Mouse (Mus musculus) hindbrain, embryonic 14.5 days (tissue): ENCODE data around the gene Nlk. TPM values are rescaled to one million over a fixed set of nuclear protein-coding genes. Genes with fewer than 3 reads are reported as not detected.

Source experiments
- ATAC-seq: fragments of 200-750 bp; cut with Nextera tagmentation; 2 replicates; pipeline ENCODE4 v1.8.0; 2017; ENCODE audit warnings: moderate number of reproducible peaks, mild to moderate bottlenecking, moderate TSS enrichment, moderate library complexity; ENCODE audit not compliant: low FRiP score
- DNase-seq: peaks from one replicate; pipeline ENCODE4 v3.0.0-alpha.2; 2015; ENCODE audit warnings: low spot score
- H3K27ac ChIP-seq: fragments of 300-500 bp; sonication (generic); 2 replicates; pipeline ENCODE4 v1.5.1; 2014; ENCODE audit warnings: mild to moderate bottlenecking, moderate library complexity
- H3K27me3 ChIP-seq: fragments of 300-500 bp; sonication (generic); 2 replicates; pipeline ENCODE4 v1.6.1; 2014; ENCODE audit warnings: mild to moderate bottlenecking, low read length, mixed read lengths; ENCODE audit not compliant: control insufficient read depth, insufficient read depth
- H3K36me3 ChIP-seq: fragments of 300-500 bp; sonication (generic); replicated peaks from 2 replicates; pipeline ENCODE4 v1.6.1; 2014; ENCODE audit not compliant: control insufficient read depth, insufficient read depth
- H3K4me1 ChIP-seq: fragments of 300-500 bp; sonication (generic); replicated peaks from 2 replicates; pipeline ENCODE4 v1.6.1; 2014; ENCODE audit warnings: antibody characterized with exemption, low read length, mixed read lengths; ENCODE audit not compliant: control insufficient read depth, insufficient read depth
- H3K4me2 ChIP-seq: fragments of 300-500 bp; sonication (generic); replicated peaks from 2 replicates; pipeline ENCODE4 v1.6.1; 2014; ENCODE audit warnings: mild to moderate bottlenecking, moderate library complexity
- H3K4me3 ChIP-seq: fragments of 300-500 bp; sonication (generic); replicated peaks from 2 replicates; pipeline ENCODE4 v1.5.1; 2014; ENCODE audit warnings: mild to moderate bottlenecking, low read length
- H3K9ac ChIP-seq: fragments of 300-500 bp; sonication (generic); 2 replicates; pipeline ENCODE4 v1.6.1; 2014
- H3K9me3 ChIP-seq: fragments of 300-500 bp; sonication (generic); 2 replicates; pipeline ENCODE4 v1.6.1; 2016; ENCODE audit warnings: low read length; ENCODE audit not compliant: control insufficient read depth
- WGBS: fragments of 180-500 bp; shearing (Covaris S2); extraction: QIAGEN DNeasy Blood & Tissue Kit; methylation state at CpG from one replicate; pipeline ENCODE4 v1.1.7; 2014; 5-methylcytosine and 5-hydroxymethylcytosine counted together
- polyA plus RNA-seq: library from polyadenylated mRNA; unstranded; fragments of >200 nt; fragmentation: Nextera tagmentation; extraction: Ambion mirVana; gene quantifications from 2 replicates; pipeline ENCODE4 v1.2.1, GENCODE M21; 2014

Nlk gene
- polyA plus RNA-seq, 1 experiment from 2014 or later, result 29.3 TPM

DNA sequence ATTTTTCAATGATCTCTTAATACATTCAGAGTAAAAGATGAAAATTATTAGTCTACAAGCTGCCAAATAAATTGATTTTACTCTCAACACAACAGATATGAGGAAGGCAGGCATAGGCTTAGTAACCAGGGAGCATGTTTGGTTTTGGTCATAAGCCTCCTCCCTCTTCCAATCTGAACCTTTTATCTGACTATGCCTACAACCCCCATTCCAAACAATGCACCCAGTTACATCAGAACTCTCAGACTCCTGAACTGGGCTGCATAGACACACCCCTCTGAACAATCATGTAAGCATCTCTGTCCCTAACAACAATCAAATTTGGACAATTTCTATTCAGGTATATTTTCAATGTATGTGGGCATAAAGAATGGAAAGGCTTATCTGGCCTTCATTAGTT lies 85.9 kb downstream of the Nlk start:
- ATAC-seq (no peak), DNase-seq (no peak)
- no peaks in the 10 kb centered on the region for H3K4me1 ChIP-seq
- H3K4me3 ChIP-seq, result no peak overlapping the region
- H3K9me3 ChIP-seq, result no peaks in the 10 kb centered on the region
- H3K27me3 ChIP-seq, result no peaks in the 10 kb centered on the region
- H3K4me2 ChIP-seq, result no peak overlapping the region
- H3K9ac ChIP-seq, result no peak overlapping the region
- H3K36me3 ChIP-seq, result peaks cover 3% of the 10 kb centered on the region
- H3K27ac ChIP-seq, result no peak overlapping the region

GRCm38 (mm10) chr11:78609657-78610056 lies 87.5 kb downstream of the Nlk start:
- DNase-seq, result no peak
- Histone ChIP-seq H3K4me1 (no peaks in the 10 kb centered on the region), H3K9ac (no peak overlapping the region), H3K4me3 (no peak overlapping the region), H3K9me3 (no peaks in the 10 kb centered on the region), H3K4me2 (no peak overlapping the region), H3K27ac (no peak overlapping the region), H3K36me3 (peaks cover 3% of the 10 kb centered on the region; the same call in 1 of the 2 replicates), H3K27me3 (no peaks in the 10 kb centered on the region)
- ATAC-seq, result no peak
- WGBS, result 81% methylated on average over 4 of the region's 4 CpGs

DNA sequence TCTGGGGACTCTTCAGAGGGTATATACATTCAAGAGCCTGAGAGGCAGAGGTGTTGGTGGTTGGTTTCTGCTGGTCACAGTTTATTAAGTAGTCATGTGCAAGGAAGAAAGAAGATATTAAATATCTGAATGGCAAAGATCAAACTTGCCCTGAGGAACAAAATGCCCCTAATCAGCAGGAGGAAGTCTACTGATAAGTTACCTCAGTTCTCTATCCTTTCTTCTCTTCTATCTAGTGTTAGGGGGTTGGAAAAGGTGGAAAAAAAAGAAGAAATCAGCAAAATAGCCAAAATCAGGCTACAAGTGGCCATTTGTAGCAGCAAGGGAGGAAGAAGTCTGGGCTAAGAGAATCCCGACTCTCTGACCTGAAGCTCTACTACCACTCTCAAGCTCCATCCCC lies 92.3 kb downstream of the Nlk start:
- no peak overlapping the region for H3K4me3 ChIP-seq
- no peaks in the 10 kb centered on the region for H3K27me3 ChIP-seq
- 86% methylated on average over 1 of the region's 1 CpGs for WGBS
- no peak overlapping the region for H3K27ac ChIP-seq
- H3K36me3 ChIP-seq, result peaks cover 3% of the 10 kb centered on the region
- no peaks in the 10 kb centered on the region for H3K9me3 ChIP-seq
- DNase-seq (no peak), ATAC-seq (no peak)
- no peak overlapping the region for H3K4me2 ChIP-seq
- H3K9ac ChIP-seq, result no peak overlapping the region
- no peaks in the 10 kb centered on the region for H3K4me1 ChIP-seq

DNA sequence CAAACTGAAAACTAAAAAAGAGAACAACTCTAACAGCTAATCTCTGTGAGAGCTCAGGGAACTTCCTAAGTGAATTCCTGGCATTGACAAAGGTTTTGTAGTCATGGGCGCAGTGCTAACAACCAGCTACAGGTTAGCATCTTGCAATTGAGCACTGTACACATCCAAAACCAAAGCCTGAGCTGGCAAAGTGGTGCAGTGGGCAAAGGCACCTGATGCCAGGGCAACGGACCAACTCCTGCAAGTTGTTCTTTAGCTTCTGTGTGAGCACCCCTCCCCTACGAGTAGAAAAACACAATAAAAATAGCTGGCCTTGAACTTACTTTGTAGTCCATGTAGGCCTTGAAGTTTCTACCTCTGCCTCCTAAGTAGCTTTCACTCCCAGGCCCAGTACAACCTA lies 94.4 kb downstream of the Nlk start:
- H3K27ac ChIP-seq, result no peak overlapping the region
- H3K36me3 ChIP-seq, result peaks cover 3% of the 10 kb centered on the region
- WGBS, result 92% methylated on average over 3 of the region's 3 CpGs
- no peak overlapping the region for H3K4me2 ChIP-seq
- H3K4me1 ChIP-seq, result no peaks in the 10 kb centered on the region
- no peaks in the 10 kb centered on the region for H3K9me3 ChIP-seq
- DNase-seq, result no peak
- H3K27me3 ChIP-seq, result no peaks in the 10 kb centered on the region
- no peak overlapping the region for H3K4me3 ChIP-seq
- ATAC-seq, result no peak
- H3K9ac ChIP-seq, result no peak overlapping the region

DNA sequence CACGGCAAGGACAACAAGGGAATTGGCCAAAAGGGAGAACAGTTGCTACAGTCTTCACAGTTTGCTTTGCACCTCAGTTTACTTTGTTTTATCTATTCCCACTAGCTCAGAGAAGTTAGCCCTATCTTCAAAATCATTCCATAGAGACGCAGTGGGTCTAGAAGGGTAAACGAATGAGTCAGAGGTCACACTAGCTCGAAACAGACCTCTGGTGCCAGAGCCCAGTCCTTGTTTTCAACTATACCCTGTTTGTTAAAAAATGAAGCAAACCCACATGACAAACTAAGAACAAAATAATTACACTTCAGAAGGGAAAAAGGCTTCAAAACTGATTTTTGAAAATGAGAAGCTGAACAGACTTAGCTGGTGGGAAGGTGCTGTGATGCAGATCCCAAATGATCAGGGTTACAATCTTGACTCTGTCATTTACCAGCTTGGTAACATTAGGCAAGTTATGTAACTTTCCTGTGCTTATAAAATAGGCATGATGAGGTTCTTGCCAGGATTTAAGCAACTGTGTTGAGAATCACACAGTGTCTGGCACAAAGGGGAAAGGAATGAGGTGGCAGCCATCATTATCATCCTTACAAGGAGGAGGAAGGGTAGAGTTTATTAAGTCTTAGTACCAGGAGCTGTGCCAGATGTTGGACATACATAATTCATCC lies 96.1 kb downstream of the Nlk start:
- no peak overlapping the region for H3K27ac ChIP-seq
- ATAC-seq, result no peak
- H3K4me3 ChIP-seq, result no peak overlapping the region
- no peaks in the 10 kb centered on the region for H3K9me3 ChIP-seq
- H3K4me2 ChIP-seq, result no peak overlapping the region
- H3K36me3 ChIP-seq, result no peaks in the 10 kb centered on the region; the same call in none of the 2 replicates
- H3K27me3 ChIP-seq, result no peaks in the 10 kb centered on the region
- H3K9ac ChIP-seq, result no peak overlapping the region
- 85% methylated on average over 4 of the region's 4 CpGs for WGBS
- DNase-seq, result no peak
- H3K4me1 ChIP-seq, result peaks cover 4% of the 10 kb centered on the region; the same call in 1 of the 2 replicates

DNA sequence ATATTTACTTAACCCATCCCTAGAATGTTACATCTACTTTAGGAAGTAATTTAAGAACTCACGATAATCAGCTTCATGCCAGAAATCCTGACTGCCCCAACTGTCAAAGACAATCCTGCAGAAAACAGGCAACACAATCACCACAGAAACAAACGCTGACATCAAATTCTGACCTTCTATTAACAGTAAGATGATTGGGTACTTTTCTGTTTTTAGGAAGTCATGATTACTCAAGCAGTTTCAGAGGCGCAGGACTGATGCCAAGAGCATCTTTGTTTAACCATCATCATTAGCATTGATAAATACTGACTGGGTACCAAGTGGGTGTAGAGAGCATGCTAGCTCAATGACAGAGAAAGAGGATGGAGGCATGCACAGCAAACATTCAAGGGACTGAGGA lies 96.7 kb downstream of the Nlk start:
- no peak for ATAC-seq
- peaks cover 4% of the 10 kb centered on the region for H3K36me3 ChIP-seq
- H3K27me3 ChIP-seq, result no peaks in the 10 kb centered on the region
- H3K4me1 ChIP-seq, result peaks cover 4% of the 10 kb centered on the region; the same call in 1 of the 2 replicates
- whole genome bisulfite sequencing, result 90% methylated on average over 3 of the region's 3 CpGs
- H3K9ac ChIP-seq, result no peak overlapping the region
- H3K27ac ChIP-seq, result no peak overlapping the region
- no peak overlapping the region for H3K4me3 ChIP-seq
- no peak overlapping the region for H3K4me2 ChIP-seq
- no peaks in the 10 kb centered on the region for H3K9me3 ChIP-seq
- DNase-seq, result no peak

DNA sequence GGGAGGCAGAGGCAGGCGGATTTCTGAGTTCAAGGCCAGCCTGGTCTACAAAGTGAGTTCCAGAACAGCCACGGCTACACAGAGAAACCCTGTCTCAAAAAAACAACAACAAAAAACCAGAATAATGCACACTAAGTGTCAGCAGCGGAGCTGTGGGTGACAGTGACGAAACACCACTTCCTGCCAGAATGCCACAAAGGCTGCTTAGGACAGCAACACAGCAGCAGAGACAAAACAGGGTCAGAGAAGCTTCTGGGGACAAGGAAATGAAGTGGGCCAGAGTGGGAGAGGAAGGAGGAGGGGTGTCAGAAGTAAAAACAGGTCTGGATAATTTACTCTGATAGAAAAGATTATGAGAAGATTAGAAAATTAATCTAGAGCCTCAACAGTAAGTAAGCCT lies 97.1 kb downstream of the Nlk start:
- Histone ChIP-seq H3K9ac (no peak overlapping the region), H3K9me3 (no peaks in the 10 kb centered on the region), H3K27ac (no peak overlapping the region), H3K4me2 (no peak overlapping the region), H3K36me3 (peaks cover 4% of the 10 kb centered on the region), H3K27me3 (no peaks in the 10 kb centered on the region), H3K4me1 (peaks cover 4% of the 10 kb centered on the region; the same call in 1 of the 2 replicates), H3K4me3 (no peak overlapping the region)
- WGBS, result 78% methylated on average over 4 of the region's 4 CpGs
- ATAC-seq (no peak), DNase-seq (no peak)

DNA sequence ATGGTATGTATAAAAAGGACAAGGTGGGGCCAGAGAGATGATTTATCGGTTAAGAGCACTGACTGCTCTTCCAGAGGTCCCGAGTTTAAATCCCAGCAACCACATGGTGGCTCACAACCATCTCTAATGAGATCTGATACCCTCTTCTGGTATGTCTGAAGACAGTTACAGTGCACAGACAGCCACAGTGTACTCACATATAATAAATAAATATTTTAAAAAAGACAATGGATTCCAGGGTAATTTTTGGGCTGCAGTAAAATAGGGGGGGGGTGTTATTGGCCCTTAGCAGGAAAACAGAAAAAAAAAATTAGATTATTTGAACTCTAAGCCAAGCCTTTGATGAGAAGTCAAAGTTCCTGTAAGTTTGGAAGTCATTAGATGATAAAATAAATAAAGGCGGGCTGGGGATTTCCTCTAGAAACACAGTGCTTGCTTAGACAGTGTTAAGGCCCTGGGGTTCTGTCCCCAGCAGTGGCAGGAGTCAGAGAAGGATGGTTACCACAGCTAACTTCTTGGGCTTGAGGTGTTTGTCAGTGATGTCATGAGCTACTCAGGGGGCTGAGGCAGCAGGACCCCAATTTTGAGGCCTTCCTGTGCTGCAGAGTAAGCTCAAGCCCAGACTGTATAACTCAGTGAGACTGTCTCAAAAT lies 98.3 kb downstream of the Nlk start:
- H3K9ac ChIP-seq, result no peak overlapping the region
- H3K4me2 ChIP-seq, result no peak overlapping the region
- H3K4me1 ChIP-seq, result peaks cover 4% of the 10 kb centered on the region; the same call in 1 of the 2 replicates
- H3K36me3 ChIP-seq, result peaks cover 4% of the 10 kb centered on the region
- 84% methylated on average over 3 of the region's 3 CpGs for WGBS
- no peaks in the 10 kb centered on the region for H3K27me3 ChIP-seq
- H3K4me3 ChIP-seq, result no peak overlapping the region
- DNase-seq (no peak), ATAC-seq (no peak)
- no peak overlapping the region for H3K27ac ChIP-seq
- H3K9me3 ChIP-seq, result no peaks in the 10 kb centered on the region

DNA sequence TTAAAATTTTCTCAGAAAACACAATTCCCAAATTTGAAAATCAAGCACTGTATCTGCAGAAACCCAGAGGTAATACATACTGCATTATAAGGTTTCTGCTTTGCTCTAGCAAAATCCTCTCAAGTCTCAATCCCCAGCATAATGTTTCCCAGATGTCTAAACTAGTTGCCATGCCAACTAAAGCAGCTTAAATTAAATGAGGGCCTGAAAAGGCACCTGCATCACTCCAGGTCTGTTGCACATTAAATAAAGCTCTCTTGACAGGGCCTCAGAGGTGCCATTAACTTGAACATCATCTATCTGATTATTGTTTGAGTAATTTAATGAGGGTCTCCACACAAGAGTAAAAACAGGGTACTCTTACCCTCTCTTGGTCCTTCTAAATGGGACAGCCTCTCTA lies 100.4 kb downstream of the Nlk start:
- Histone ChIP-seq H3K4me3 (no peak overlapping the region), H3K4me1 (peaks cover 4% of the 10 kb centered on the region; the same call in 1 of the 2 replicates), H3K9me3 (no peaks in the 10 kb centered on the region), H3K9ac (no peak overlapping the region), H3K27me3 (no peaks in the 10 kb centered on the region), H3K4me2 (no peak overlapping the region), H3K36me3 (peaks cover 4% of the 10 kb centered on the region; the same call in 1 of the 2 replicates), H3K27ac (no peak overlapping the region)
- DNase-seq, result peak; percentile 32
- ATAC-seq, result no peak
